Mouse (Mus musculus) stomach, postnatal 0 days (tissue): ENCODE measurements at regions not wholly inside any gene's neighbourhood (a gene's known extent, or its start where the extent isn't known, plus 50 kb on each side); places are given as distances from the start of the nearest gene placed in this dataset.

ENCODE experiments used
- ATAC-seq: fragments of 200-750 bp; cut with Nextera tagmentation; 2 replicates; pipeline ENCODE4 v1.8.0; 2017; ENCODE audit not compliant: low FRiP score, low TSS enrichment
- DNase-seq: peaks from one replicate; pipeline ENCODE4 v3.0.0-alpha.2; 2016; ENCODE audit warnings: low spot score
- H3K27ac ChIP-seq: fragments of 300-500 bp; sonication (generic); replicated peaks from 2 replicates; pipeline ENCODE4 v1.5.1; 2014; ENCODE audit warnings: mild to moderate bottlenecking, control low read depth
- H3K27me3 ChIP-seq: fragments of 300-500 bp; sonication (generic); 2 replicates; pipeline ENCODE4 v1.6.1; 2014; ENCODE audit warnings: low read length; ENCODE audit not compliant: control insufficient read depth, insufficient read depth
- H3K36me3 ChIP-seq: fragments of 300-500 bp; sonication (generic); 2 replicates; pipeline ENCODE4 v1.6.1; 2014; ENCODE audit warnings: low read length, mixed read lengths; ENCODE audit not compliant: control insufficient read depth, insufficient read depth
- H3K4me1 ChIP-seq: fragments of 300-500 bp; sonication (generic); replicated peaks from 2 replicates; pipeline ENCODE4 v1.6.1; 2014; ENCODE audit warnings: antibody characterized with exemption; ENCODE audit not compliant: control insufficient read depth, insufficient read depth
- H3K4me2 ChIP-seq: fragments of 300-500 bp; sonication (generic); replicated peaks from 2 replicates; pipeline ENCODE4 v1.6.1; 2014; ENCODE audit warnings: low read depth, mild to moderate bottlenecking, control low read depth, moderate library complexity
- H3K4me3 ChIP-seq: fragments of 300-500 bp; sonication (generic); 2 replicates; pipeline ENCODE4 v1.5.1; 2014; ENCODE audit warnings: low read depth, low read length, control low read depth
- H3K9ac ChIP-seq: fragments of 300-500 bp; sonication (generic); 2 replicates; pipeline ENCODE4 v1.6.1; 2014; ENCODE audit warnings: mild to moderate bottlenecking, low read length, control low read depth, mixed read lengths
- H3K9me3 ChIP-seq: fragments of 300-500 bp; sonication (generic); 2 replicates; pipeline ENCODE4 v1.6.1; 2016; ENCODE audit warnings: low read length; ENCODE audit not compliant: control insufficient read depth
- CTCF ChIP-seq: IDR thresholded peaks from 2 replicates; pipeline ENCODE4 v1.5.1; 2016; ENCODE audit warnings: antibody characterized with exemption, low read depth, mild to moderate bottlenecking, moderate library complexity
- EP300 ChIP-seq: optimal IDR thresholded peaks from 2 replicates; pipeline ENCODE3; 2016; ENCODE audit warnings: antibody characterized with exemption
- WGBS: fragments of 180-500 bp; shearing (Covaris S2); extraction: QIAGEN DNeasy Blood & Tissue Kit; methylation state at CpG from one replicate; pipeline ENCODE4 v1.1.7; 2014; 5-methylcytosine and 5-hydroxymethylcytosine counted together

DNA sequence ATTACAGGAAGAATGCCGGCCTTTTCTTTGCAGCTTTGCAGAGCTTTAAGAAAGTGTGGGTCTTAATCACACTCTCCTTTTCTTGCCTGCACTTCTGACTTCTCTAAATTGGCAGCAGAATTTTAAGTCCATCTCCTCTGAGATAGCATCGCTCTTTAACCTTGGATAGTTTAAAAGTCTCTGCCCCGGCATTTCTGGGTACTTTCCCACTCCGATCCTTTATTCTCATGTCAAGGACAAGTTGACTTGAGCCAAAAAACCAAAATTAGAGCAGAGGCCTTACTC, 220.0 kb downstream of the Spry2 start:
- ATAC-seq (no peak), DNase-seq (no peak)
- H3K27me3 ChIP-seq: no peaks in the 10 kb centered on the region

GRCm38 (mm10) chr14:105675801-105676645, 220.6 kb downstream of the Spry2 start:
- H3K4me1 ChIP-seq: no peaks in the 10 kb centered on the region
- H3K9me3 ChIP-seq: no peaks in the 10 kb centered on the region
- ATAC-seq (no peak), DNase-seq (no peak)
- WGBS: 51% methylated on average over 13 of the region's 13 CpGs
- H3K9ac ChIP-seq: no peak overlapping the region
- H3K4me3 ChIP-seq: no peak overlapping the region
- no peaks in the 10 kb centered on the region for H3K27me3 ChIP-seq
- TF ChIP-seq EP300 (no peak), CTCF (no peak)
- no peak overlapping the region for H3K27ac ChIP-seq
- H3K4me2 ChIP-seq: no peak overlapping the region
- no peaks in the 10 kb centered on the region for H3K36me3 ChIP-seq

More for the DNA sequence above, 220.0 kb downstream of the Spry2 start:
- no peak for TF ChIP-seq EP300
- no peak for TF ChIP-seq CTCF
- WGBS: 42% methylated on average over 4 of the region's 4 CpGs
- Histone ChIP-seq H3K9me3 (no peaks in the 10 kb centered on the region), H3K27ac (no peak overlapping the region), H3K4me3 (no peak overlapping the region), H3K4me2 (no peak overlapping the region), H3K9ac (no peak overlapping the region), H3K36me3 (no peaks in the 10 kb centered on the region), H3K4me1 (no peaks in the 10 kb centered on the region)

DNA sequence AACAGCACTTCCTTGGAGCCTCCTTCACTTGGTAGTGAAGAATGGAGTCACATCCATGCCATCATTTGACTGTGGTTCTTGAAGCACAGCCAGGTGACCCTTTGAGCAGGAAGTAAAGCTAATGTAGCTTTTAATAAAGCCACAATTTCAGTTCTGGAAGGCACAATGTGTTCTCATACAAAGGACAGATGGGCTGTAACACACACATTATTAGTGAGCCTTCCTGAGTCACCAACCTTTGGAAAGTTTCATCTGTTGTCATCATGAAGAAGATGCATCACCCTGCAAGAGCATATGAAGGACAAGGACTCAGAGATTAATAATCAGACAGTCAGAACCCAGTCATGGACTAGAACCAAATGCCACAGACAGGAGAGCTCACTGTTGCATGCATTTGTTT, 221.6 kb downstream of the Spry2 start:
- Histone ChIP-seq H3K27ac (no peak overlapping the region), H3K9ac (no peak overlapping the region), H3K4me2 (no peak overlapping the region), H3K4me3 (no peak overlapping the region), H3K4me1 (no peaks in the 10 kb centered on the region), H3K27me3 (no peaks in the 10 kb centered on the region), H3K9me3 (no peaks in the 10 kb centered on the region), H3K36me3 (no peaks in the 10 kb centered on the region)
- TF ChIP-seq EP300 (no peak), CTCF (no peak)
- DNase-seq: no peak
- no peak for ATAC-seq

DNA sequence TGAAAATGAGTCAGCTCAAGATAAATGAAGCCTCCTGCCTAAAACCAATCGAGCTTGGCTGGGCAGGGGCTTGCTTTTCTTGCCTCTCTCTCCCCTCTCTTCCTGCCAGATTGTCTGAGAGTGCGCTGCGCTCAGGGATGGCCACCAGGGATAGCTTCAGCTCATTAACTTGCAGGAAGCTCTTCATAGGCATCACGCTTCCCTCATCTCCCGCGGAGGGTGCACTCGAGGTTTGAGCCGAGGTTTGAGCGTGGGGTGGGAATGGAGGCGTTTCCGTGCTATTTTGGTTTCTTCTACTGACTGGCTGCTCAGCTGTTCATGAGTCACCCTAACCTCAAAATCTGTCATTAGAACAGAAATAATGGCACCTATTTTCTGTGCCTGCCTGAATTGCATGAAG, 227.7 kb downstream of the Spry2 start:
- no peak for TF ChIP-seq EP300
- no peak for TF ChIP-seq CTCF
- Histone ChIP-seq H3K4me3 (no peak overlapping the region), H3K9ac (no peak overlapping the region), H3K36me3 (no peaks in the 10 kb centered on the region), H3K4me2 (no peak overlapping the region), H3K27ac (no peak overlapping the region), H3K9me3 (no peaks in the 10 kb centered on the region), H3K27me3 (no peaks in the 10 kb centered on the region), H3K4me1 (no peaks in the 10 kb centered on the region)
- ATAC-seq: no peak
- DNase-seq: no peak
- 43% methylated on average over 11 of the region's 11 CpGs for WGBS

- no peaks in the 10 kb centered on the region for H3K27me3 ChIP-seq
- no peaks in the 10 kb centered on the region for H3K4me1 ChIP-seq
- H3K9ac ChIP-seq: no peak overlapping the region
- no peak overlapping the region for H3K4me3 ChIP-seq
- ATAC-seq: peak; percentile 57; the same call in 1 of the 2 replicates
- no peaks in the 10 kb centered on the region for H3K9me3 ChIP-seq
- no peaks in the 10 kb centered on the region for H3K36me3 ChIP-seq
- 52% methylated on average over 7 of the region's 7 CpGs for WGBS
- H3K27ac ChIP-seq: no peak overlapping the region
- TF ChIP-seq CTCF (no peak), EP300 (no peak)
- DNase-seq: no peak
- no peak overlapping the region for H3K4me2 ChIP-seq
Observed at GRCm38 (mm10) chr14:105664671-105665198, 231.9 kb downstream of the Spry2 start.

DNA sequence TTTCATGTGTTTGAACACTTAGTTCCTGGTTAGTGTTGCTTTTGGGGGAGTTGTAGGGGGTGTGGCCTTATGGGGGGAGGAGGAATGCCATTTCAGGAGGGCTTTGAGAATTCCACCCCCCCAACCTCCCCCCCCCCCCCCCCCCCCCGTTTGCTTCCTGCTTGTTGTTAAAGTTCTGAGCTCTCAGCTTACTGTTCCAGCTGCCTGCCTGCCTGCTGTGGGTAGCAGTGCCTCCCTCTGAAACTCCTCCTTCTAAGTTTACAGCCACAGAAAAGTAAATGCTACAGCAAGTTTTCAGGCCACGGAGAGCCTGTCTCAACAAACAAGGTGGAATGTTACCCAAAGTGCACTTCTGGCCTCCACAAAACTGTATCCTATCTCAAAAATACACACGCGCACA, 233.1 kb downstream of the Spry2 start:
- Histone ChIP-seq H3K4me2 (no peak overlapping the region), H3K4me3 (no peak overlapping the region), H3K36me3 (no peaks in the 10 kb centered on the region), H3K9ac (no peak overlapping the region), H3K27me3 (no peaks in the 10 kb centered on the region), H3K9me3 (no peaks in the 10 kb centered on the region), H3K4me1 (no peaks in the 10 kb centered on the region), H3K27ac (no peak overlapping the region)
- DNase-seq: no peak
- no peak for TF ChIP-seq CTCF
- TF ChIP-seq EP300: no peak
- no peak for ATAC-seq
- 84% methylated on average over 3 of the region's 4 CpGs for WGBS
